7 mouse cellular contexts compared by ENCODE assay signal in genomic region chr2:61655382-61656281, GRCm38 (mm10). TPM values are rescaled to one million over a fixed set of nuclear protein-coding genes. Genes with fewer than 3 reads are reported as not detected.
DNase-seq lines count a peak whose midpoint lies in the region; ATAC-seq and TF ChIP-seq lines count a peak whose summit lies in the region.

No protein-coding gene starts in this region.

- H3K4me1 ChIP-seq in G1E (ENCODE audit: insufficient read depth, low read depth, low read length) = peaks cover 23% of the 10 kb centered on the region
- 0 out of 2 replicates have a peak, but pooled peaks cover 7% of the 10 kb centered on the region for H3K4me1 ChIP-seq in embryonic facial prominence, embryonic 12.5 days
- 0 out of 2 replicates have a peak, but pooled peaks cover 2% of the 10 kb centered on the region for H3K4me1 ChIP-seq in heart, postnatal 0 days (ENCODE audit: control insufficient read depth, insufficient read depth)
- H3K4me1 ChIP-seq in liver, postnatal 0 days (ENCODE audit: insufficient read depth) = peaks cover 17% of the 10 kb centered on the region

- no peak for TF ChIP-seq CTCF in G1E (IDR thresholded peaks at IDR 0.05; ENCODE audit: low read depth, low read length)
- TF ChIP-seq CTCF in heart, postnatal 0 days (IDR thresholded peaks at IDR 0.05; ENCODE audit: low read depth) = no peak
- TF ChIP-seq CTCF in liver, postnatal 0 days (IDR thresholded peaks at IDR 0.05; ENCODE audit: low read depth) = no peak

- H3K27me3 ChIP-seq in G1E (ENCODE audit: insufficient read depth, low read length) = peaks cover 3% of the 10 kb centered on the region; the same call in 1 of the 2 replicates
- no peaks in the 10 kb centered on the region; the same call in 1 of the 2 replicates for H3K27me3 ChIP-seq in embryonic facial prominence, embryonic 12.5 days
- H3K27me3 ChIP-seq in heart, postnatal 0 days (ENCODE audit: control insufficient read depth, insufficient read depth, low read length) = no peaks in the 10 kb centered on the region
- H3K27me3 ChIP-seq in liver, postnatal 0 days (ENCODE audit: insufficient read depth, low read length) = peaks cover 23% of the 10 kb centered on the region

- no peaks in the 10 kb centered on the region for H3K9me3 ChIP-seq in G1E (replicated peaks)
- no peaks in the 10 kb centered on the region for H3K9me3 ChIP-seq in embryonic facial prominence, embryonic 12.5 days
- H3K9me3 ChIP-seq in heart, postnatal 0 days (replicated peaks; ENCODE audit: control insufficient read depth, low read length) = no peaks in the 10 kb centered on the region
- no peaks in the 10 kb centered on the region for H3K9me3 ChIP-seq in liver, postnatal 0 days (ENCODE audit: low read length)

- H3K27ac ChIP-seq in embryonic facial prominence, embryonic 12.5 days = no peak overlapping the region
- no peak overlapping the region for H3K27ac ChIP-seq in heart, postnatal 0 days (ENCODE audit: low read depth)
- H3K27ac ChIP-seq in liver, postnatal 0 days (ENCODE audit: low read depth) = no peak overlapping the region

- DNase-seq in G1E (ENCODE audit: low spot score) = peak; percentile 27
- peak; percentile 49 for DNase-seq in adrenal gland, postnatal 10 days
- DNase-seq in heart, postnatal 0 days (ENCODE audit: low spot score) = no peak
- DNase-seq in layer of hippocampus, adult 8-10 months (ENCODE audit: low spot score in 2 of 2) = peak; percentile 57 to 71
- peak; percentile 37 for DNase-seq in liver, postnatal 0 days
- peak; percentile 90 for DNase-seq in right cerebral cortex, adult 18-20 months

- peak overlapping the region; percentile 74; the same call in 1 of the 2 replicates for H3K4me3 ChIP-seq in G1E (ENCODE audit: low read depth, low read length)
- H3K4me3 ChIP-seq in embryonic facial prominence, embryonic 12.5 days = peak overlapping the region; percentile 53
- peak overlapping the region; percentile 65 for H3K4me3 ChIP-seq in heart, postnatal 0 days (ENCODE audit: low read depth, low read length)
- peak overlapping the region; percentile 55 for H3K4me3 ChIP-seq in liver, postnatal 0 days (ENCODE audit: low read depth, low read length)

- WGBS in embryonic facial prominence, embryonic 12.5 days = under 1% methylated on average over 43 of the region's 46 CpGs
- WGBS in heart, postnatal 0 days = 2% methylated on average over 44 of the region's 46 CpGs
- 1% methylated on average over 45 of the region's 46 CpGs for WGBS in liver, postnatal 0 days (ENCODE audit: insufficient replicate concordance)

- peak overlapping the region; percentile 98 for H3K4me2 ChIP-seq in embryonic facial prominence, embryonic 12.5 days (replicated peaks)
- peak overlapping the region; percentile 97 for H3K4me2 ChIP-seq in heart, postnatal 0 days (ENCODE audit: low read depth, low read length)
- H3K4me2 ChIP-seq in liver, postnatal 0 days (ENCODE audit: low read depth, low read length) = peak overlapping the region; percentile 90

- TF ChIP-seq EP300 in heart, postnatal 0 days (IDR thresholded peaks at IDR 0.05; ENCODE audit: low read depth) = no peak
- TF ChIP-seq EP300 in liver, postnatal 0 days (IDR thresholded peaks at IDR 0.05; ENCODE audit: low read depth) = no peak

- peak overlapping the region; percentile 70 for H3K9ac ChIP-seq in embryonic facial prominence, embryonic 12.5 days
- peak overlapping the region; percentile 55; the same call in 1 of the 2 replicates for H3K9ac ChIP-seq in heart, postnatal 0 days (replicated peaks; ENCODE audit: low read depth, low read length)
- H3K9ac ChIP-seq in liver, postnatal 0 days (replicated peaks) = peak overlapping the region; percentile 16

- ATAC-seq in G1E (ENCODE audit: extremely low read depth, insufficient number of reproducible peaks, low FRiP score, poor library complexity, severe bottlenecking) = no peak
- peak; percentile 41 for ATAC-seq in embryonic facial prominence, embryonic 12.5 days (ENCODE audit: insufficient number of reproducible peaks, insufficient read depth, low FRiP score, low TSS enrichment)
- ATAC-seq in heart, postnatal 0 days (ENCODE audit: insufficient read depth, low read depth) = peak; percentile 49
- no peak for ATAC-seq in liver, postnatal 0 days

- H3K36me3 ChIP-seq in G1E (replicated peaks) = peaks cover 20% of the 10 kb centered on the region
- no peaks in the 10 kb centered on the region for H3K36me3 ChIP-seq in embryonic facial prominence, embryonic 12.5 days
- peaks cover 3% of the 10 kb centered on the region; the same call in 1 of the 2 replicates for H3K36me3 ChIP-seq in heart, postnatal 0 days (replicated peaks; ENCODE audit: control insufficient read depth, insufficient read depth, low read length)
- H3K36me3 ChIP-seq in liver, postnatal 0 days (replicated peaks; ENCODE audit: insufficient read depth, low read length) = peaks cover 13% of the 10 kb centered on the region

RNA-seq across cellular contexts. Expression of gene Psmd14, which starts 55.9 kb away (rescaled TPM):
- total RNA-seq in G1E (2014; fragmentation: Nextera tagmentation) (154 and 164 TPM in 2 replicates), G1E (2017) (152 and 162 TPM in 2 replicates)
- polyA plus RNA-seq in G1E (2012) = 5.1 and 16.5 TPM in 2 replicates
- total RNA-seq in adrenal gland, postnatal 10 days (2021) = 10 to 100 TPM; 87.6 to 95.0 TPM
- polyA plus RNA-seq in embryonic facial prominence, embryonic 12.5 days (2016; fragmentation: Nextera tagmentation; extraction: Ambion mirVana) = 194 and 197 TPM in 2 replicates
- total RNA-seq in heart, postnatal 0 days (2014; rRNA removed; ENCODE audit: low replicate concordance) = 84.5 and 92.5 TPM in 2 replicates
- 115 TPM in 2 replicates for polyA plus RNA-seq in heart, postnatal 0 days (2015; fragmentation: Nextera tagmentation; extraction: Ambion mirVana)
- 100 to 1,000 TPM; 108 to 117 (median 111) TPM for total RNA-seq in layer of hippocampus, adult 8-10 months (2022)
- 70.8 and 83.4 TPM in 2 replicates for polyA plus RNA-seq in liver, postnatal 0 days (2015; fragmentation: Nextera tagmentation; extraction: Ambion mirVana)

Comparison
In these comparisons a context has a peak if more than half of its experiments do, and no peak if none do; other contexts are left out.
1. ATAC-seq: peak in embryonic facial prominence, embryonic 12.5 days (single experiment) and heart, postnatal 0 days (single experiment); none in G1E (single experiment) and liver, postnatal 0 days (single experiment).
2. H3K9ac ChIP-seq: peak in every context shown above with its lines; median percentile 70 in embryonic facial prominence, embryonic 12.5 days; 55 in heart, postnatal 0 days; 16 in liver, postnatal 0 days.
3. Peak in every context shown above with its lines, with median percentiles within 50 percentile points of each other: H3K4me3 ChIP-seq and H3K4me2 ChIP-seq.